Mouse (Mus musculus) heart, embryonic 12.5 days (tissue): ENCODE measurements around the gene Crybg1. TPM values are rescaled to one million over a fixed set of nuclear protein-coding genes. Genes with fewer than 3 reads are reported as not detected.

Experiments
- ATAC-seq: fragments of 200-750 bp; cut with Nextera tagmentation; 2 replicates; pipeline ENCODE4 v1.8.0; 2017; ENCODE audit warnings: moderate TSS enrichment, moderate library complexity; ENCODE audit not compliant: insufficient number of reproducible peaks, low FRiP score
- H3K27ac ChIP-seq: fragments of 300-500 bp; sonication (generic); 2 replicates; pipeline ENCODE4 v1.5.1; 2016; ENCODE audit warnings: mild to moderate bottlenecking, moderate library complexity; ENCODE audit not compliant: poor library complexity, severe bottlenecking
- H3K27me3 ChIP-seq: fragments of 300-500 bp; sonication (generic); replicated peaks from 2 replicates; pipeline ENCODE4 v1.6.1; 2016; ENCODE audit warnings: mild to moderate bottlenecking, moderate library complexity
- H3K36me3 ChIP-seq: fragments of 300-500 bp; sonication (generic); 2 replicates; pipeline ENCODE4 v1.6.1; 2016; ENCODE audit warnings: mild to moderate bottlenecking, moderate library complexity
- H3K4me1 ChIP-seq: fragments of 300-500 bp; sonication (generic); replicated peaks from 2 replicates; pipeline ENCODE4 v1.6.1; 2016; ENCODE audit warnings: mild to moderate bottlenecking
- H3K4me2 ChIP-seq: fragments of 300-500 bp; sonication (generic); 2 replicates; pipeline ENCODE4 v1.6.1; 2016; ENCODE audit warnings: mild to moderate bottlenecking, moderate library complexity
- H3K4me3 ChIP-seq: fragments of 300-500 bp; sonication (generic); 2 replicates; pipeline ENCODE4 v1.5.1; 2016; ENCODE audit warnings: mild to moderate bottlenecking
- H3K9ac ChIP-seq: fragments of 300-500 bp; sonication (generic); 2 replicates; pipeline ENCODE4 v1.6.1; 2016; ENCODE audit warnings: mild to moderate bottlenecking, moderate library complexity
- H3K9me3 ChIP-seq: fragments of 300-500 bp; sonication (generic); replicated peaks from 2 replicates; pipeline ENCODE4 v1.6.1; 2016; ENCODE audit warnings: mild to moderate bottlenecking, moderate library complexity
- WGBS: fragments of 180-500 bp; shearing (Covaris S2); methylation state at CpG from one replicate; pipeline ENCODE4 v1.1.7; 2016; 5-methylcytosine and 5-hydroxymethylcytosine counted together
- polyA plus RNA-seq: library from polyadenylated mRNA; unstranded; fragments of >200 nt; fragmentation: Nextera tagmentation; extraction: Ambion mirVana; gene quantifications from 2 replicates; pipeline ENCODE4 v1.2.1, GENCODE M21; 2016

Gene Crybg1
- polyA plus RNA-seq, 1 experiment from 2014 or later: 0.32 TPM

GRCm38 (mm10) chr10:44005677-44006641 is 142.7 kb downstream of the Crybg1 start:
- Histone ChIP-seq H3K27ac (no peak overlapping the region), H3K4me1 (peaks cover 16% of the 10 kb centered on the region), H3K4me3 (peak overlapping the region; percentile 36), H3K4me2 (peak overlapping the region; percentile 67), H3K27me3 (peaks cover 72% of the 10 kb centered on the region), H3K36me3 (no peaks in the 10 kb centered on the region), H3K9me3 (no peaks in the 10 kb centered on the region), H3K9ac (peak overlapping the region; percentile 1; the same call in 1 of the 2 replicates)
- ATAC-seq: peak; percentile 48
- WGBS: 1% methylated on average over 40 of the region's 40 CpGs

- H3K9me3 ChIP-seq: no peaks in the 10 kb centered on the region
- peak overlapping the region; percentile 83 for H3K4me3 ChIP-seq
- H3K9ac ChIP-seq: peak overlapping the region; percentile 47; the same call in 1 of the 2 replicates
- no peaks in the 10 kb centered on the region for H3K36me3 ChIP-seq
- under 1% methylated on average over 33 of the region's 33 CpGs for WGBS
- H3K27me3 ChIP-seq: peaks cover 80% of the 10 kb centered on the region
- H3K4me2 ChIP-seq: peak overlapping the region; percentile 90
- peaks cover 16% of the 10 kb centered on the region for H3K4me1 ChIP-seq
- H3K27ac ChIP-seq: no peak overlapping the region
- ATAC-seq: no peak
Observed at GRCm38 (mm10) chr10:44004221-44004751, 144.4 kb downstream of the Crybg1 start.

GRCm38 (mm10) chr10:44003551-44004151 is 145.0 kb downstream of the Crybg1 start:
- Histone ChIP-seq H3K4me1 (peaks cover 18% of the 10 kb centered on the region), H3K27ac (no peak overlapping the region), H3K27me3 (peaks cover 77% of the 10 kb centered on the region), H3K4me2 (peak overlapping the region; percentile 90), H3K9me3 (no peaks in the 10 kb centered on the region), H3K36me3 (no peaks in the 10 kb centered on the region), H3K4me3 (peak overlapping the region; percentile 83), H3K9ac (peak overlapping the region; percentile 47)
- WGBS: under 1% methylated on average over 68 of the region's 68 CpGs
- 0 out of 2 replicates have a peak, but pooled peaks have one; percentile 29 for ATAC-seq

DNA sequence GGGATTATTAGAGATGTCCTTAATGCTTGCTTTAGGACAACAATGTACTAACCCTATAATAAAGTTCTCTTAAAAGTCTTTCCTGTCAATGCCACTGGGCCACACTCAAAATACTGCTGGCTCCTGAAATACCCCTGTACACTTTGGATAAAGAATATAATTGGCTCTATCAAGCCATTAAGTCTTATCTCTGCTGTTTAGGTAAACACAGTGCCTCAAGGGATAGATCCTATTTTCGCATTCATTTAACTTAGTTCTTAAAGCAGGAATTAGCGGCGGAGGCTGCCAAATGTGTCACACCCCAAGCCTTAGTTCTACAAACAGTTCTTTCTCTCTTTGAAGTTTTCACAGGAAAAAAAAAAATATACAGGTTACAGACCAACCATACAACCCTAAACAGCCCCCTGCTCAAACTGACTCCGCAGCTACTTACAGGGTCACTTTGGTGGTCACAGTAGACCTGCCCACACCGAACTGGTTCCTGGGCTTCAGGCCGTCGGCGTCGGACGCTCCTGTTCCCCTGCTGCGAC is 145.6 kb downstream of the Crybg1 start:
- Histone ChIP-seq H3K4me2 (peak overlapping the region; percentile 90), H3K36me3 (no peaks in the 10 kb centered on the region), H3K9ac (peak overlapping the region; percentile 47; the same call in 1 of the 2 replicates), H3K27me3 (peaks cover 76% of the 10 kb centered on the region), H3K4me1 (peaks cover 20% of the 10 kb centered on the region), H3K9me3 (no peaks in the 10 kb centered on the region), H3K4me3 (peak overlapping the region; percentile 83), H3K27ac (no peak overlapping the region)
- no peak for ATAC-seq
- WGBS: 2% methylated on average over 11 of the region's 11 CpGs

- H3K4me3 ChIP-seq: no peak overlapping the region
- no peaks in the 10 kb centered on the region for H3K9me3 ChIP-seq
- H3K9ac ChIP-seq: no peak overlapping the region
- no peak for ATAC-seq
- H3K4me1 ChIP-seq: peaks cover 20% of the 10 kb centered on the region
- H3K27ac ChIP-seq: no peak overlapping the region
- 22% methylated on average over 14 of the region's 14 CpGs for WGBS
- no peaks in the 10 kb centered on the region for H3K36me3 ChIP-seq
- H3K4me2 ChIP-seq: no peak overlapping the region; the same call in 1 of the 2 replicates
- peaks cover 70% of the 10 kb centered on the region for H3K27me3 ChIP-seq
Observed at GRCm38 (mm10) chr10:44002004-44002940, 146.4 kb downstream of the Crybg1 start.

DNA sequence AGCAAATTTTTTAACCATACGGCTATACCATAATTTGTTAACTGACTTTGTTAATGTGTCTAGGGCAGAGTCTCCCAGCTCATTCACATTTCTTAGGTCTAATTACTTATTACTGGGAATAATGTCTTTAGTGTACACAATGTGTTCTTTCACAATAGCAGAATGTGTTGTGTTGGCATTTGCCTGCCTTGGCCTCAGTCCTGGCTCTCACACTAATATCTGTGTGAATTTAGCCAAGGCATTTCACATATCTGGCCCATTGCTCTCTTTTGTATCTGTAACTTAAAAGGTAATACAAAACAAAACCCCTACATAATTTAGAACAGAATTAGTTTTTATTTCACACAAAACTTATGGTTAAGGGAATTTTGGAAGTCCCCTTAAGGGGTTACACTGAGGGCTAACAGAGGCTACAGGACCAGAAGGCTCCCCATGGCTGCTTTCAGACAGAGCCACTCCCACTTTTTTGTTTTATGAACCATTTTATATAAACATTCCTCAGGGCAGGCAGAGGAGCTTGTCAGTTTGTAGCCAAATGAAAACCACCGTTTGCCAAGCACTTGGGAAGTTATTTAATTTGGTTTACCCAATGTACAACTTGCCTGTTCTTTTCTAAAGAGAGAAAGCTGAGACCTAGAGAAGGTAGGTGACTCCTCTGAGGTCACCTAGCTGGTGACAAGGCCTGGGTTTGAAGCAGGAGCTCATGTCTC is 148.3 kb downstream of the Crybg1 start:
- H3K4me3 ChIP-seq: no peak overlapping the region
- no peaks in the 10 kb centered on the region for H3K36me3 ChIP-seq
- H3K27ac ChIP-seq: no peak overlapping the region
- peaks cover 10% of the 10 kb centered on the region for H3K4me1 ChIP-seq
- no peak for ATAC-seq
- 67% methylated on average over 2 of the region's 2 CpGs for WGBS
- no peak overlapping the region for H3K9ac ChIP-seq
- H3K4me2 ChIP-seq: no peak overlapping the region
- H3K9me3 ChIP-seq: no peaks in the 10 kb centered on the region
- peaks cover 54% of the 10 kb centered on the region for H3K27me3 ChIP-seq

- ATAC-seq: no peak
- Histone ChIP-seq H3K4me3 (no peak overlapping the region), H3K36me3 (no peaks in the 10 kb centered on the region), H3K9ac (no peak overlapping the region), H3K27me3 (peaks cover 37% of the 10 kb centered on the region), H3K4me2 (no peak overlapping the region), H3K27ac (no peak overlapping the region), H3K9me3 (no peaks in the 10 kb centered on the region), H3K4me1 (peaks cover 5% of the 10 kb centered on the region; the same call in 1 of the 2 replicates)
- WGBS: 51% methylated on average over 8 of the region's 8 CpGs
Observed at GRCm38 (mm10) chr10:43998503-43999082, 150.1 kb downstream of the Crybg1 start.

- Histone ChIP-seq H3K9ac (no peak overlapping the region), H3K36me3 (no peaks in the 10 kb centered on the region), H3K27me3 (peaks cover 31% of the 10 kb centered on the region), H3K4me2 (no peak overlapping the region), H3K27ac (no peak overlapping the region), H3K4me3 (no peak overlapping the region), H3K9me3 (no peaks in the 10 kb centered on the region), H3K4me1 (peaks cover 5% of the 10 kb centered on the region; the same call in 1 of the 2 replicates)
- ATAC-seq: no peak
- WGBS: 39% methylated on average over 9 of the region's 9 CpGs
Observed at GRCm38 (mm10) chr10:43998023-43998422, 150.6 kb downstream of the Crybg1 start.

GRCm38 (mm10) chr10:43997276-43997675 is 151.4 kb downstream of the Crybg1 start:
- Histone ChIP-seq H3K27ac (no peak overlapping the region), H3K9ac (no peak overlapping the region), H3K9me3 (no peaks in the 10 kb centered on the region), H3K27me3 (peaks cover 24% of the 10 kb centered on the region), H3K4me3 (no peak overlapping the region), H3K4me2 (no peak overlapping the region), H3K4me1 (peaks cover 5% of the 10 kb centered on the region; the same call in 1 of the 2 replicates), H3K36me3 (no peaks in the 10 kb centered on the region)
- no peak for ATAC-seq
- 53% methylated on average over 10 of the region's 10 CpGs for WGBS
